Mouse (Mus musculus) gastrocnemius, postnatal 36 days (tissue): ENCODE measurements at regions not wholly inside any gene's neighbourhood (a gene's known extent, or its start where the extent isn't known, plus 50 kb on each side); places are given as distances from the start of the nearest gene placed in this dataset.

Experiments
- DNase-seq, 2 experiments: peaks; one replicate each; pipeline ENCODE4 v3.0.0; 2022
- intact Hi-C: fragments of 180-260 bp; cut with DNase I; formaldehyde crosslinking; loops from one replicate; pipeline ENCODE4 v1.15.1; 2025

DNA sequence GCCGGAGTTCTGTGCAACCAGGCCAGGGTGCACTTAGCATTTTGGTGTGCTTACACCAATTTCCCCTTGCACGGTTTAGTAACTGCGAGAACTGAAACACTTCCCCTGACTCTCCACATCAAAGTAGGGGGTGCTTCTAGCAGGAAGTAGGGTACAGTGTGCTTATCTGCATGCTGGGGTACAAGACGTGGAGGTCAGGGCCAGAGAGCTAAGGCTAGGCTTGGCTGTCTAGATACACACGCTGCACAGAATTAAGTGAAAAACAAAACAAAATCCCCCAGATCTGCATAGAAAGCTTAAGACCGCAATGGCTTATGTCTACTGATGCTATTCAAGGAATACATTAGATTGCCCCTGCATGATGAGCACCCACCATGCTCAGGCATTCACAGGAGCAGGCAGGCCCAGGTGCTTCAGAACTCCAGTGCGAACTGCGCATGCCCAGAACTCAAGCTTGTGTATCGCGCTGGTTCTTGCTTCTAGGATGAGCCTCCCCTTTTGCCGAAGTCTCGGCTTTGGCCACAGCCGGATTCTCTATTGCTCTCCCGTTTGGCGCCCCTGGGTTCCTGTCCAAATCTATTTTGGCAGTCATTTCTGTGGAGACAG lies 78.9 kb upstream of the Slc38a2 start:
- no peak for DNase-seq
- intact Hi-C loops: loop anchor here (5.0 kb wide), 1 partner anchor 139 kb away; no protein-coding TSS in a partner anchor

- intact Hi-C loops: loop anchor here (5.0 kb wide), 1 partner anchor 141 kb away; no protein-coding TSS in a partner anchor
- no peak for DNase-seq
These were observed 77.0 kb upstream of the Slc38a2 start for GRCm38 (mm10) chr15:96776476-96777075.

DNA sequence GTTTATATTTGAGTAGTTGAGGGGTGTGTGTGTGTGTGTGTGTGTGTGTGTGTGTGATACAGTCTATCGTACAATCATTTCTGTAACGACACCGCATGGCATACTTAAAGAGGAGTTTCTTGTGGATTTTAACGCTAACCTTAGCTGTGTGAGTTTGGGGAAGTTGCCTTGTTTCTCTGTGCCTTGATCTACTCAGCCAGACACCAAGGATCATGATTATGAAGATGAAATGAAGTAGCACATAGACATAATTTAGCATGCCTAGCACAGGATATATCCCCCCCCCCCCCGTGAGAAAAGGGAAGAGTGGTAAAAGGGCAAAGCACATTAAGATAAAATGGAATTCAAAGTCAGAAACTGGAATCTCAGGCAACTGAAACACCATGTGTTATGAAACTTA lies 75.6 kb upstream of the Slc38a2 start:
- DNase-seq: no peak
- intact Hi-C loops: loop anchor here (5.0 kb wide), 1 partner anchor 142 kb away; no protein-coding TSS in a partner anchor

GRCm38 (mm10) chr15:96774664-96775063 lies 75.1 kb upstream of the Slc38a2 start:
- intact Hi-C loops: loop anchor here (5.0 kb wide), 1 partner anchor 143 kb away; no protein-coding TSS in a partner anchor

GRCm38 (mm10) chr15:96773656-96774055 lies 74.1 kb upstream of the Slc38a2 start:
- DNase-seq: no peak
- intact Hi-C loops: no loop called here

More at GRCm38 (mm10) chr15:96774664-96775063, 75.1 kb upstream of the Slc38a2 start:
- no peak for DNase-seq

- intact Hi-C loops: no loop called here
- no peak for DNase-seq
These were observed 73.2 kb upstream of the Slc38a2 start for GRCm38 (mm10) chr15:96772701-96773100.

DNA sequence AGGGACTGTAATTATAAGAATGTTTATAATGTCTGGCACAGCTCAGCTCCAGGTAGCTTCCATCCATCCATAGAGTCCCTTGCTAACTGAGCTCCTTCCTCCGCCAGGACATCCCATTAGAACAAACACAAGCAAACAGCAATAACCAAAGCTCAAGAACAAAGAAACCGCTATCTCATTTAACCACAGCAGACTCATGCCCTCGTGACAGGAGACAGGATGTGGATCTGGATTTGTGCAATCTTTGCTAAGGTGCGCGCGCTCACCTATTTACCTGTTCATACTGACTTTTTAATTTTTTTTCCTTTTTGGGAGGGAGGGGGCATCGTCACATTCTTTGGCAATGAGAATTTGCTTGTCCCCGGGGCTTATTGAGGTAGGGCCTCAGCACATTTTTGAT lies 71.3 kb upstream of the Slc38a2 start:
- no peak for DNase-seq
- intact Hi-C loops: no loop called here

DNA sequence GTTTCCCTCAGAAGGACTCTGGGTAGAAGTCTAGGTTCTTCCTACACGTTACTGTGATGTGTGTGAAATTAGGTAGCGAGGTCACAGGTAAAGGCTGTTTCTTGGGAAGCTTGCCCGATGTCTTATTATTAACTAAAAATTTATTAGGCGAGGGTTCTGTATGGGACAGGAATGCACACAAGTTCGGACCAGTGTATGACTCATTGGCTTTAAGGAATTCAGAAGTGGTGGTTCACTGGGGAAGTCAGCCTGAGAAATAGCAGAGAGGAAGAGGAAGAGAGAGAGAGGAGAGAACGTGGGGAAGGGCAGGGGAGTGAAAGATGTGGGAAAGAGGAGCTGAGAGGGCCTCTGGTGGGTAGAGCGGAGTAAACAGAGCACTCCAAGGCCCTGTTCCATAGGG lies 70.8 kb upstream of the Slc38a2 start:
- intact Hi-C loops: no loop called here

GRCm38 (mm10) chr15:96769751-96770150 lies 70.2 kb upstream of the Slc38a2 start:
- DNase-seq: no peak
- intact Hi-C loops: loop anchor here (5.0 kb wide), 1 partner anchor 52 kb away; no protein-coding TSS in a partner anchor

More for the DNA sequence above, 70.8 kb upstream of the Slc38a2 start:
- no peak for DNase-seq

GRCm38 (mm10) chr15:96768301-96768993 lies 68.9 kb upstream of the Slc38a2 start:
- intact Hi-C loops: loop anchor here (5.0 kb wide), 1 partner anchor 51 kb away; no protein-coding TSS in a partner anchor
- no peak for DNase-seq

GRCm38 (mm10) chr15:96767188-96767587 lies 67.7 kb upstream of the Slc38a2 start:
- no peak for DNase-seq
- intact Hi-C loops: loop anchor here (5.0 kb wide), 1 partner anchor 50 kb away; no protein-coding TSS in a partner anchor

GRCm38 (mm10) chr15:96766238-96766637 lies 66.7 kb upstream of the Slc38a2 start:
- no peak for DNase-seq

DNA sequence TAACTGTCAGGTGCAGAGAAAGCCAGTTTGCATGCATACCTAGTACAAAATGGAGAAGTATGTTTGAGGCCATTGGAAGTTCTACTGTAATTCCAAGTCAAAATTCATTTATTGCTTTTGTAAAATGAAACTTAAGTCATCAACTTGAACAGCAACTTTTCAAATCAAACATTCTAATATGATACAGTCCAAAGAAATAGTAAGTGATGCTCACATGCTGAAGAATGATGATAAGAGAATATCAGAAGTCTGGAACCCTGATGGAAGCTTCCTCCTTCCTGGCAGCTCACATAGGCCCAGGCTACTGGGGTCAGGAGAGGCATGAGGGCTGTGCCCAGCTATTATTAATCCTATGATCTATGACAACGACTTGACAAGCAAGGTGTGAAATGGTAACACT lies 64.1 kb upstream of the Slc38a2 start:
- DNase-seq: no peak
- intact Hi-C loops: no loop called here

More at GRCm38 (mm10) chr15:96766238-96766637, 66.7 kb upstream of the Slc38a2 start:
- intact Hi-C loops: loop anchor here (5.0 kb wide), 1 partner anchor 49 kb away; no protein-coding TSS in a partner anchor

DNA sequence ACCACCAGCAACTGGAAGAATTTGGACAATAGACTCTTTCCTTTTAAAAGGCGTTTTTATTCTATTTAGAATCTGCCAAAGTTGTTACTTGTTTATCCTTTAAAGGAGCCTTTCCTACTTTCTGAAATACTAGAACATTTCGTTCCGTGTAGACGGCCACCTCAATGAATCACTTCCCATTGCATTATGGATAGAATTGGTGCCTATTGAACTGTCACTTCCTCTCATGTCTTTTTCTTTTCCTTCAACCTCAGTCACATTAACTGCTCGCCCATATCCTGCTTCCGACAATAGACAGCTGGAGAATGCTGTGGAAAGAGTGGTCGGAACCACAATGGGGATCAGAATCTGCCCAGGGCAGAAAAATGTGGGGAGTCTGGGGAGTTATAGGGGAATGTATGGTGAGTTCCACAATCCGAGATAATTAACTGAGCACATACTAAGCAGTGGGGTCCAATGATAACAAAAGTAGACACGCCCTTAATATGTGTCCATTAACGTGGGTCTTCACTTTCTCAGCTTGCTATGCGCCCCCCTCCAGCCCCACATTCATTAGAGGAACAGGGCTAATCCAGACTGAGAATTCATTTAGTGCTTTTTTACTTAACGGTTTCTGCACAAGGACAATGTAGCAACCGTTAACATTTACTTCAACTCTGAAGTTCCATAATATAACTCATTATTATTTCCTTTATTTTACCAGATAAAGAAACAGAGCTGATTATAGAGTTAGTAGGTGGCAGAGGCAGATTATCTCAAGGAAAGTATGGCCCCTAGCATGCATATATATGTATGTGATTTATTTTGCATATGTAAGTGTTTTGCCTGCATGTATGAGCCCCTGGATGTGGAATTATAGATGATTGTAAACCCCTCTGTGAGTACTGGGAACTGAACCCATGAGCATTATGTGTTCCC lies 59.8 kb upstream of the Slc38a2 start:
- no peak for DNase-seq
- intact Hi-C loops: no loop called here

DNA sequence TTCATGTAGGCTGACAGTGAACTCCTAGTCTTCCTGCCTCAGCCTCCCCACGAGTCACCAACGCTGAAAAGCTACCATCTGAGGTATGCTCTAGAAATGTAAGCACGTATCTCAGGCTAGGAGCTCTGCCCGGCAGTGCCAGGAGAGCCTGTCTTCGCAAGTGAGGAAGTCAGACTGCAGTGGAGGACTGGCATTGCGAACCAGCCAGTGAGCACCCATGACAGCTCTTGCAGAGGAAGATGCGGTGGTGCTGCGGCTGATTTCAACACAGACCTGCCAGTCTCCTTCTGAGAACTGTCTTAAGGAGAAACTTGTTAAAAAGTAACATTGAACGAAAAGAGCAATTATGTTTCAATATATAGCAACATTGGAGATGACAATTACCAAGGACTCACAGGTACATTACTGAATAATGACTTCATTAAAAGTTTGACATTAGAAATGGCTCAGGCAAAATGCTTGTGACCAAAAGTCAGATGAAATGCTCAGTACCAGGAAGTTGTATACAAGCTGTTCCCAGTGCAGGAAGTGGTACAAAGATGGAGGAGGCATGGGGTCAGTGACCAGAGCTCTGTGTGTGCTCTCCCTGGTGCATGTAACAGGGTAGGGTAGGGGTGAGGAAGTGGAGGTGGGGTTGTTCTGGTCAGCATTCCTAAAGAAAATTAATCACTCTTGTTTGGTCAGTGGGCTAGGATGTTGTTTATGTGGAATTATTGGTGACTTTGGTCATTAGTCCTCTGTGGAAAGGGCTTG lies 58.1 kb upstream of the Slc38a2 start:
- DNase-seq: no peak
- intact Hi-C loops: no loop called here

GRCm38 (mm10) chr15:96756456-96756855 lies 56.9 kb upstream of the Slc38a2 start:
- intact Hi-C loops: no loop called here
- DNase-seq: no peak

- intact Hi-C loops: no loop called here
- no peak for DNase-seq
These were observed 56.4 kb upstream of the Slc38a2 start for GRCm38 (mm10) chr15:96755951-96756350.

DNA sequence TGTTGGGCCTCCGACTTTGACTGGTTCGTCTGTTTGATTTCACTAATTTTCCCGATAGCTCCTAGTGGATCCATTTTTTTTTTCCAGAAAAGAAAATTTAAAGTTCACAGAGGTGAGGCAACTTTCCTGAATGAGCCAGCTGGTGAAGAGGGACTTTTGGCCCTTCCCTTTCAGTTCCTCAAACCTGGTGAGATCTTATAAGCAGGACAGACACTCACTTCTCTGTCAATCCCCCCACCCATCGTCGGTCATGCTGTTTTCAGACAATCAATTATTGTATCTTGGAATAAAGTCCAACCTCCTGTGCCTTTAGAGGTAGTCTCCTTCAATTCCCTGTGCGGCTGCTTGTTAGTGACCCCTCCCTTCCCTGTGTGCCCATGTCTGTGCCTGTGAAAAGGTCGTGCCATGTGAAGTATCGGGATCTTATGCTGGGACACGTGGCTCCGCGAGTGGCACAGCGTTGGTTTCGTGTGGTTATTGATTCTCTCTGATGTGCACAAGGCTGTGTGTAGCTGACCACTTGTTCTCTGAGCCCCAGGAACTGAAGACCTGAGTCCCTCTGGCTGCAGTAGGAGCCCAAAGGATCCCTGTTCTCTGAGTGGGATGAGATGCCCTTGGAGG lies 55.9 kb upstream of the Slc38a2 start:
- no peak for DNase-seq
- intact Hi-C loops: no loop called here

DNA sequence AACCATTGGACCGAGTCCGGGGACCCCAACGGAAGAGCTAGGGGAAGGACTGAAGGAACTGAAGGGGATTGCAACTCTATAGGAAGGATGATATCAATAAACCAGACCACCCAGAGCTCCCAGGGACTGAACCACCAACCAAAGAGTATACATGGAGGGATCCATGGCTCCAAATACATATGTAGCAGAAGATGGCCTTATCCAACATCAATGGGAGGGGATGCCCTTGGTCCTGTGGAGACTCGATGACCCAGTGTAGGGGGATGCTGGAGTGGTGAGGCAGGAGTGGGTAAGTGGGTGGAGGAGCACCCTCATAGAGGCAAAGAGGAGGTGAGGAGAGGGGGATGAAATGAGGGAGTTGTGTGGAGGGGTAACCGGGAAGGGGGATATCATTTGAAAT lies 54.5 kb upstream of the Slc38a2 start:
- intact Hi-C loops: no loop called here

More for the DNA sequence above, 54.5 kb upstream of the Slc38a2 start:
- no peak for DNase-seq
